Mouse (Mus musculus): ENCODE measurements around the gene Gm26558.

GRCm38 (mm10) chr2:70616076-70616475, 45.8 kb downstream of the Gm26558 start:
- TF ChIP-seq CTCF (IDR thresholded peaks at IDR 0.05 in 2 of 3, conservative IDR thresholded peaks at IDR 0.05 in 1 of 3; ENCODE audit: control insufficient read depth in 1 of 3, insufficient read depth in 1 of 3, low read depth in 2 of 3, low read length in 3 of 3, poor library complexity in 1 of 3, severe bottlenecking in 1 of 3): no peak
- TF ChIP-seq CHD2 (IDR thresholded peaks at IDR 0.05; ENCODE audit: low read length): no peak
- TF ChIP-seq SIN3A (IDR thresholded peaks at IDR 0.05; ENCODE audit: low read length): no peak
